Mouse (Mus musculus) embryonic facial prominence, embryonic 12.5 days (tissue): ENCODE results near the gene 9030612E09Rik. TPM values are rescaled to one million over a fixed set of nuclear protein-coding genes. Genes with fewer than 3 reads are reported as not detected.

Experiments
- ATAC-seq: fragments of 200-750 bp; cut with Nextera tagmentation; 2 replicates; pipeline ENCODE4 v1.8.0; 2017; ENCODE audit not compliant: insufficient number of reproducible peaks, insufficient read depth, low FRiP score, low TSS enrichment
- H3K27ac ChIP-seq: fragments of 300-500 bp; sonication (generic); 2 replicates; pipeline ENCODE4 v1.5.1; 2016; ENCODE audit warnings: mild to moderate bottlenecking
- H3K27me3 ChIP-seq: fragments of 300-500 bp; sonication (generic); 2 replicates; pipeline ENCODE4 v1.6.1; 2016; ENCODE audit warnings: mild to moderate bottlenecking, moderate library complexity
- H3K36me3 ChIP-seq: fragments of 300-500 bp; sonication (generic); 2 replicates; pipeline ENCODE4 v1.6.1; 2016; ENCODE audit warnings: mild to moderate bottlenecking
- H3K4me1 ChIP-seq: fragments of 300-500 bp; sonication (generic); 2 replicates; pipeline ENCODE4 v1.6.1; 2016
- H3K4me2 ChIP-seq: fragments of 300-500 bp; sonication (generic); replicated peaks from 2 replicates; pipeline ENCODE4 v1.6.1; 2016; ENCODE audit warnings: mild to moderate bottlenecking, moderate library complexity
- H3K4me3 ChIP-seq: fragments of 300-500 bp; sonication (generic); 2 replicates; pipeline ENCODE4 v1.5.1; 2016; ENCODE audit warnings: mild to moderate bottlenecking
- H3K9ac ChIP-seq: fragments of 300-500 bp; sonication (generic); 2 replicates; pipeline ENCODE4 v1.6.1; 2016; ENCODE audit warnings: mild to moderate bottlenecking, moderate library complexity
- H3K9me3 ChIP-seq: fragments of 300-500 bp; sonication (generic); 2 replicates; pipeline ENCODE4 v1.6.1; 2016; ENCODE audit warnings: mild to moderate bottlenecking, moderate library complexity
- WGBS: fragments of 180-500 bp; shearing (Covaris S2); methylation state at CpG from one replicate; pipeline ENCODE4 v1.1.7; 2016; 5-methylcytosine and 5-hydroxymethylcytosine counted together
- polyA plus RNA-seq: library from polyadenylated mRNA; unstranded; fragments of >200 nt; fragmentation: Nextera tagmentation; extraction: Ambion mirVana; gene quantifications from 2 replicates; pipeline ENCODE4 v1.2.1, GENCODE M21; 2016

The 9030612E09Rik gene
- polyA plus RNA-seq, 1 experiment from 2014 or later: 2.1 TPM

- no peaks in the 10 kb centered on the region for H3K27me3 ChIP-seq
- no peak overlapping the region for H3K4me2 ChIP-seq
- H3K4me3 ChIP-seq: no peak overlapping the region
- no peak overlapping the region for H3K27ac ChIP-seq
- no peak overlapping the region for H3K9ac ChIP-seq
- no peaks in the 10 kb centered on the region for H3K9me3 ChIP-seq
- whole genome bisulfite sequencing: 34% methylated on average over 6 of the region's 6 CpGs
- no peak for ATAC-seq
- no peaks in the 10 kb centered on the region for H3K36me3 ChIP-seq
- H3K4me1 ChIP-seq: no peaks in the 10 kb centered on the region
Measured at GRCm38 (mm10) chr10:43211866-43212265, 37.4 kb downstream of the 9030612E09Rik start.

- H3K36me3 ChIP-seq: no peaks in the 10 kb centered on the region
- H3K4me3 ChIP-seq: no peak overlapping the region
- no peak overlapping the region for H3K4me2 ChIP-seq
- H3K4me1 ChIP-seq: peaks cover 9% of the 10 kb centered on the region
- ATAC-seq: no peak
- H3K9me3 ChIP-seq: no peaks in the 10 kb centered on the region
- H3K27ac ChIP-seq: no peak overlapping the region
- no peak overlapping the region for H3K9ac ChIP-seq
- 94% methylated on average over 13 of the region's 13 CpGs for WGBS
- H3K27me3 ChIP-seq: no peaks in the 10 kb centered on the region
Measured at GRCm38 (mm10) chr10:43217361-43217900, 42.9 kb downstream of the 9030612E09Rik start.

- peaks cover 9% of the 10 kb centered on the region for H3K4me1 ChIP-seq
- no peak for ATAC-seq
- H3K4me2 ChIP-seq: peak overlapping the region; percentile 80
- 13% methylated on average over 7 of the region's 7 CpGs for WGBS
- no peaks in the 10 kb centered on the region for H3K9me3 ChIP-seq
- peak overlapping the region; percentile 96 for H3K4me3 ChIP-seq
- peak overlapping the region; percentile 95 for H3K9ac ChIP-seq
- peak overlapping the region; percentile 92 for H3K27ac ChIP-seq
- no peaks in the 10 kb centered on the region for H3K36me3 ChIP-seq
- H3K27me3 ChIP-seq: no peaks in the 10 kb centered on the region
Measured at GRCm38 (mm10) chr10:43220479-43220878, 46.0 kb downstream of the 9030612E09Rik start.

GRCm38 (mm10) chr10:43220910-43221625 is 46.6 kb downstream of the 9030612E09Rik start, which contains the start of gene Pdss2:
TSS of gene Pdss2 (plus strand) at chr10:43221486.
- peak within 1 kb of the TSS; percentile 95 for H3K9ac ChIP-seq
- peak within 1 kb of the TSS; percentile 80 for H3K4me2 ChIP-seq
- peak; percentile 94 for ATAC-seq
- no peaks in the 10 kb centered on the region for H3K9me3 ChIP-seq
- peaks cover 9% of the 10 kb centered on the region for H3K4me1 ChIP-seq
- peak within 1 kb of the TSS; percentile 92 for H3K27ac ChIP-seq
- H3K36me3 ChIP-seq: no peaks in the 10 kb centered on the region
- H3K4me3 ChIP-seq: peak within 1 kb of the TSS; percentile 96
- WGBS: under 1% methylated on average over 50 of the region's 50 CpGs
- H3K27me3 ChIP-seq: no peaks in the 10 kb centered on the region

- H3K4me1 ChIP-seq: peaks cover 9% of the 10 kb centered on the region
- H3K9me3 ChIP-seq: no peaks in the 10 kb centered on the region
- H3K4me3 ChIP-seq: peak overlapping the region; percentile 96
- ATAC-seq: peak; percentile 54
- peak overlapping the region; percentile 87 for H3K27ac ChIP-seq
- under 1% methylated on average over 25 of the region's 25 CpGs for WGBS
- no peaks in the 10 kb centered on the region for H3K36me3 ChIP-seq
- peak overlapping the region; percentile 80 for H3K4me2 ChIP-seq
- H3K9ac ChIP-seq: peak overlapping the region; percentile 95
- H3K27me3 ChIP-seq: no peaks in the 10 kb centered on the region
Measured at GRCm38 (mm10) chr10:43221659-43222058, 47.2 kb downstream of the 9030612E09Rik start.

GRCm38 (mm10) chr10:43223391-43223790 is 48.9 kb downstream of the 9030612E09Rik start:
- Histone ChIP-seq H3K9ac (no peak overlapping the region), H3K36me3 (no peaks in the 10 kb centered on the region), H3K4me2 (no peak overlapping the region), H3K27me3 (no peaks in the 10 kb centered on the region), H3K27ac (no peak overlapping the region), H3K4me1 (peaks cover 9% of the 10 kb centered on the region), H3K9me3 (no peaks in the 10 kb centered on the region), H3K4me3 (no peak overlapping the region)
- WGBS: 85% methylated on average over 2 of the region's 2 CpGs
- ATAC-seq: no peak

Other genes with a start within 250 kb of the 9030612E09Rik start
- gene Sobp, start 174 bp upstream of the 9030612E09Rik start, polyA plus RNA-seq: 6.8 and 7.7 TPM in 2 replicates
- gene Pdss2, start 46.8 kb downstream of the 9030612E09Rik start, polyA plus RNA-seq: 13.3 and 15.4 TPM in 2 replicates